Mouse (Mus musculus) stomach, embryonic 16.5 days (tissue): Measurements from ENCODE around the gene Myof. TPM values are rescaled to one million over a fixed set of nuclear protein-coding genes. Genes with fewer than 3 reads are reported as not detected.

Source experiments
- ATAC-seq: fragments of 200-750 bp; cut with Nextera tagmentation; 2 replicates; pipeline ENCODE4 v1.8.0; 2017; ENCODE audit warnings: moderate number of reproducible peaks, moderate TSS enrichment; ENCODE audit not compliant: insufficient read depth, low FRiP score
- H3K27ac ChIP-seq: fragments of 300-500 bp; sonication (generic); 2 replicates; pipeline ENCODE4 v1.5.1; 2014; ENCODE audit warnings: low read length
- H3K27me3 ChIP-seq: fragments of 300-500 bp; sonication (generic); 2 replicates; pipeline ENCODE4 v1.6.1; 2014; ENCODE audit warnings: low read length, control low read depth, mixed read lengths; ENCODE audit not compliant: control insufficient read depth, insufficient read depth
- H3K36me3 ChIP-seq: fragments of 300-500 bp; sonication (generic); 2 replicates; pipeline ENCODE4 v1.6.1; 2014; ENCODE audit warnings: low read length; ENCODE audit not compliant: control insufficient read depth, insufficient read depth
- H3K4me1 ChIP-seq: fragments of 300-500 bp; sonication (generic); 2 replicates; pipeline ENCODE4 v1.6.1; 2014; ENCODE audit warnings: low read length, control low read depth, mixed read lengths; ENCODE audit not compliant: control insufficient read depth, insufficient read depth
- H3K4me2 ChIP-seq: fragments of 300-500 bp; sonication (generic); 2 replicates; pipeline ENCODE4 v1.6.1; 2014; ENCODE audit warnings: low read depth, low read length, mixed read lengths
- H3K4me3 ChIP-seq: fragments of 300-500 bp; sonication (generic); replicated peaks from 2 replicates; pipeline ENCODE4 v1.5.1; 2014; ENCODE audit warnings: mild to moderate bottlenecking, low read length
- H3K9ac ChIP-seq: fragments of 300-500 bp; sonication (generic); 2 replicates; pipeline ENCODE4 v1.6.1; 2014; ENCODE audit warnings: low read length
- H3K9me3 ChIP-seq: fragments of 300-500 bp; sonication (generic); replicated peaks from 2 replicates; pipeline ENCODE4 v1.6.1; 2016; ENCODE audit warnings: low read length, control low read depth; ENCODE audit not compliant: control insufficient read depth
- WGBS: fragments of 180-500 bp; shearing (Covaris S2); extraction: QIAGEN DNeasy Blood & Tissue Kit; methylation state at CpG from one replicate; pipeline ENCODE4 v1.1.7; 2014; 5-methylcytosine and 5-hydroxymethylcytosine counted together
- polyA plus RNA-seq: library from polyadenylated mRNA; unstranded; fragments of >200 nt; fragmentation: Nextera tagmentation; extraction: Ambion mirVana; gene quantifications from 2 replicates; pipeline ENCODE4 v1.2.1, GENCODE M21; 2015

The Myof gene
- polyA plus RNA-seq, 1 experiment from 2014 or later = 22.5 TPM

GRCm38 (mm10) chr19:38076251-38076650 lies 32.9 kb upstream of the Myof start:
- no peaks in the 10 kb centered on the region for H3K9me3 ChIP-seq
- no peak overlapping the region for H3K9ac ChIP-seq
- ATAC-seq = no peak
- H3K27ac ChIP-seq = no peak overlapping the region
- H3K4me1 ChIP-seq = no peaks in the 10 kb centered on the region
- 0 out of 2 replicates have a peak, but pooled peaks cover 7% of the 10 kb centered on the region for H3K36me3 ChIP-seq
- H3K4me3 ChIP-seq = no peak overlapping the region
- no peak overlapping the region for H3K4me2 ChIP-seq
- 67% methylated on average over 2 of the region's 2 CpGs for WGBS
- H3K27me3 ChIP-seq = no peaks in the 10 kb centered on the region

GRCm38 (mm10) chr19:38075051-38075450 lies 31.7 kb upstream of the Myof start:
- Histone ChIP-seq H3K27ac (no peak overlapping the region), H3K4me2 (no peak overlapping the region), H3K9ac (no peak overlapping the region), H3K36me3 (peaks cover 12% of the 10 kb centered on the region; the same call in 1 of the 2 replicates), H3K4me1 (no peaks in the 10 kb centered on the region), H3K4me3 (no peak overlapping the region), H3K9me3 (no peaks in the 10 kb centered on the region), H3K27me3 (no peaks in the 10 kb centered on the region)
- 80% methylated on average over 11 of the region's 11 CpGs for WGBS
- ATAC-seq = no peak

- H3K9me3 ChIP-seq = no peaks in the 10 kb centered on the region
- no peak overlapping the region for H3K9ac ChIP-seq
- H3K27me3 ChIP-seq = no peaks in the 10 kb centered on the region
- no peaks in the 10 kb centered on the region for H3K4me1 ChIP-seq
- no peak overlapping the region for H3K27ac ChIP-seq
- no peak overlapping the region for H3K4me2 ChIP-seq
- no peak for ATAC-seq
- H3K36me3 ChIP-seq = peaks cover 13% of the 10 kb centered on the region; the same call in 1 of the 2 replicates
- WGBS = 87% methylated on average over 5 of the region's 5 CpGs
- no peak overlapping the region for H3K4me3 ChIP-seq
Observed at GRCm38 (mm10) chr19:38073226-38073625, 29.8 kb upstream of the Myof start.

GRCm38 (mm10) chr19:38064051-38064450 lies 20.7 kb upstream of the Myof start:
- Histone ChIP-seq H3K4me1 (no peaks in the 10 kb centered on the region), H3K27me3 (no peaks in the 10 kb centered on the region), H3K9ac (no peak overlapping the region), H3K4me3 (no peak overlapping the region), H3K36me3 (0 out of 2 replicates have a peak, but pooled peaks cover 8% of the 10 kb centered on the region), H3K27ac (no peak overlapping the region), H3K9me3 (no peaks in the 10 kb centered on the region), H3K4me2 (no peak overlapping the region)
- ATAC-seq = no peak
- 95% methylated on average over 1 of the region's 1 CpGs for WGBS

GRCm38 (mm10) chr19:38063201-38063600 lies 19.8 kb upstream of the Myof start:
- H3K36me3 ChIP-seq = 0 out of 2 replicates have a peak, but pooled peaks cover 8% of the 10 kb centered on the region
- no peak overlapping the region for H3K27ac ChIP-seq
- no peaks in the 10 kb centered on the region for H3K27me3 ChIP-seq
- no peaks in the 10 kb centered on the region for H3K4me1 ChIP-seq
- no peaks in the 10 kb centered on the region for H3K9me3 ChIP-seq
- 83% methylated on average over 3 of the region's 3 CpGs for WGBS
- H3K9ac ChIP-seq = no peak overlapping the region
- H3K4me2 ChIP-seq = no peak overlapping the region
- H3K4me3 ChIP-seq = no peak overlapping the region
- no peak for ATAC-seq

- 86% methylated on average over 8 of the region's 8 CpGs for WGBS
- Histone ChIP-seq H3K4me2 (no peak overlapping the region), H3K27me3 (no peaks in the 10 kb centered on the region), H3K4me3 (no peak overlapping the region), H3K36me3 (0 out of 2 replicates have a peak, but pooled peaks cover 4% of the 10 kb centered on the region), H3K9ac (no peak overlapping the region), H3K27ac (no peak overlapping the region), H3K9me3 (no peaks in the 10 kb centered on the region), H3K4me1 (peaks cover 14% of the 10 kb centered on the region)
- ATAC-seq = no peak
Observed at GRCm38 (mm10) chr19:38056931-38057330, 13.6 kb upstream of the Myof start.

- Histone ChIP-seq H3K4me2 (peak overlapping the region; percentile 86), H3K4me1 (peaks cover 14% of the 10 kb centered on the region), H3K27ac (no peak overlapping the region), H3K9ac (peak overlapping the region; percentile 31; the same call in 1 of the 2 replicates), H3K9me3 (no peaks in the 10 kb centered on the region), H3K4me3 (peak overlapping the region; percentile 89), H3K36me3 (0 out of 2 replicates have a peak, but pooled peaks cover 4% of the 10 kb centered on the region), H3K27me3 (no peaks in the 10 kb centered on the region)
- WGBS = 34% methylated on average over 3 of the region's 3 CpGs
- no peak for ATAC-seq
Observed at GRCm38 (mm10) chr19:38056276-38056675, 12.9 kb upstream of the Myof start.

GRCm38 (mm10) chr19:38055798-38056197 lies 12.4 kb upstream of the Myof start:
- peaks cover 14% of the 10 kb centered on the region for H3K4me1 ChIP-seq
- 0 out of 2 replicates have a peak, but pooled peaks cover 4% of the 10 kb centered on the region for H3K36me3 ChIP-seq
- H3K9ac ChIP-seq = peak overlapping the region; percentile 81; the same call in 1 of the 2 replicates
- H3K4me3 ChIP-seq = peak overlapping the region; percentile 89
- ATAC-seq = no peak
- peak overlapping the region; percentile 86 for H3K4me2 ChIP-seq
- WGBS = 8% methylated on average over 6 of the region's 6 CpGs
- H3K9me3 ChIP-seq = no peaks in the 10 kb centered on the region
- no peak overlapping the region for H3K27ac ChIP-seq
- no peaks in the 10 kb centered on the region for H3K27me3 ChIP-seq

GRCm38 (mm10) chr19:38054720-38055192 lies 11.4 kb upstream of the Myof start, which contains the start of gene Cep55:
TSS of gene Cep55 (plus strand) at chr19:38055011.
- no peaks in the 10 kb centered on the region for H3K9me3 ChIP-seq
- WGBS = 1% methylated on average over 36 of the region's 36 CpGs
- peaks cover 14% of the 10 kb centered on the region for H3K4me1 ChIP-seq
- H3K4me3 ChIP-seq = peak within 1 kb of the TSS; percentile 89
- H3K9ac ChIP-seq = peak within 1 kb of the TSS; percentile 81
- ATAC-seq = peak; percentile 97
- no peaks in the 10 kb centered on the region for H3K27me3 ChIP-seq
- peak within 1 kb of the TSS; percentile 86 for H3K4me2 ChIP-seq
- H3K36me3 ChIP-seq = no peaks in the 10 kb centered on the region
- H3K27ac ChIP-seq = peak within 1 kb of the TSS; percentile 62
